Mouse (Mus musculus): ENCODE measurements around the gene Nsmce1.

DNA sequence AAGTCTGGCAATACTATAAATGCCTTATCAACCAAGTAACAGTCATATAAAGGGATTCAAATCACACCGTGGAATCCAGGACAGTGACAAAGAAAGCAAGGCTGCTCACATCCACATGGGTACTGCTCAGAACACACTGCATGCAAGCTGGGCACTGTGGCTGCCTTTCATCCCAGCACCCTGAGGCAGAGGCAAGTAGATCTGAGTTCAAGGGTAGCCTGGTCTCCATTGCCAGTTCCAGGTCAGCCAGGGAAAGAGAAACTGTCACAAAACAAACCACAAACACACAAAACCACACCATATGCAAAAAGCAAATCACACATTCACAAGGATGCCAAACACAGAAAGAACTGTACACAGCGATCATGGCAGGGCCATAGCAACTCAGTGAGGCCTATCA lies 1.8 kb downstream of the Nsmce1 start:
- TF ChIP-seq CTCF (IDR thresholded peaks at IDR 0.05; ENCODE audit: extremely low read depth, insufficient read depth, low read length) (no peak), POLR2A (IDR thresholded peaks at IDR 0.05; ENCODE audit: extremely low read depth, insufficient read depth, low read length) (no peak)

Measured in cortical plate, adult 2 months (tissue).